Mouse (Mus musculus) urinary bladder, postnatal 10 days (tissue): ENCODE results near the gene Smyd3.

ENCODE experiments used
- DNase-seq: peaks from one replicate; pipeline ENCODE4 v3.0.0; 2022; ENCODE audit warnings: low spot score

Smyd3 gene

GRCm38 (mm10) chr1:179289744-179290143, 228.1 kb downstream of the Smyd3 start:
- DNase-seq, result no peak

- no peak for DNase-seq
Observed at GRCm38 (mm10) chr1:179286748-179287147, 231.1 kb downstream of the Smyd3 start.

DNA sequence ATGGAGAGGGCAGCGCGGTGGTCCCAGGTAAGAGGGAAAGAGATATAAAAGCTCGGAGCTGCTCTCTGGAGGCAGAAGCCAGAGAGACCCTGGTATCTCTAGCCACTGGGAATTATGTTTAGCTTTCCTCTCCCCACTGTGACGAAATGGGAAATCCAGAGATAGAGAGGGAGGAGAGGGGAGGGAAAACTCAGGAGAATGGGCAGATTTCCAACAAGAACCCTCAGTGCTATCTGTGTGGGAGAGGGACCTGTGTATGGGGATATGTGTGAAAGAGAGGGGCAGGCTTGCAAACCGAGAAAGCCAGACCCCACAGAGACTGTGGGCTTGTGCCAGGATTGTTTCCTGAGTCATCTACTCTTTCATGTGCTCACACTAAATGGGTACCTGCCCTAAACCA, 235.0 kb downstream of the Smyd3 start:
- DNase-seq, result no peak

DNA sequence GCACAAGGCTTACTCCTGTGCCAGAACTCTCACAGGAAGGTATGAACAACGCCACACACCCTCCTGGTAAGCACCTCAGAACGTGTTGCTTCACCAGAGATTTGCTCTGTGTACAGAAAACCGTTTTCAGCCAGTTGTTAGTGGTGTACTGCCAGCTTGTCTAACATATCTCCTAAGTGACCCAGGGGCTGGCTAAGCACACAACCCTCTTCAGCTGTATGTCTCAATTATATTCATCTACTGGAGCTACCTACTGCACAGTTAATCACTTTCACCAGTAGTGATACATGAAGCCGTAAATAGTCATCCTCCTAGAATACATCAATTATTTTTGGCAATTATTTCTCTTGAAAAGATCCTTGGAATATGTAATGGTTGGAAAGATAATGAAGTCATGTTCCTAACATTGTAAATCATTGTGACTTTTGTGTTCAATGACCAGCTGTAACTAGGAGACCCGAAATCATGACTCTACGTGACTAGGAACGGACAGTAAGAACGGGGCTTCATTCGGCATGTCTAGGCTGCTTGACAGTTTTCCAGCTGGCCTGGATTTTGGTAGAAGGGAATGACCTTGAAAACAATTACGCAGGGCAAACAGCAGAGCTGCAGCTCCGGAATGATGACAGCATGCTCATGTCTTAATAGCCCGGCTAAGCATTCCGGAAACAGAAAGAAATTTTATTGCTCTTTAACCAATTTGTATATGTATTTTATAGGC, 236.3 kb downstream of the Smyd3 start:
- DNase-seq, result no peak

DNA sequence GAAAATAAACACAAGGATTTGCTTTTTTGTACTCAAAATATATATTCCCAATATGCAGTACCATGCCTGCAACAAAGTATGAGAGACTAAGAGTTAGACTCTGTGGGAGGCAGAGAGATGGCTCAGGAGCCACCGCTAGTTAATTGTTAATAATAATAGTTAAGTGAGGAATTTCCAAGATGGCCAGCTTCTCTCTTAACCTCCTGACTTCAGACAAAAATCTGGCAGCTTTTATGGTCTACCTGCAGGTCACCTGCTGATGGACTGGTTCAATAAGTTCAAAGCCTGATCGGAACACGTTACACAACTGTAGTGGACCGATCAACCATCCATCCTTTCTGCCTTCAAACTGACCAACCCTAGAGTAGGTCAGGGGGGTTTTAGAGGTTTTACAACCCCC, 238.7 kb downstream of the Smyd3 start:
- DNase-seq, result no peak

GRCm38 (mm10) chr1:179277346-179277745, 240.5 kb downstream of the Smyd3 start:
- DNase-seq, result no peak

GRCm38 (mm10) chr1:179276866-179277265, 241.0 kb downstream of the Smyd3 start:
- DNase-seq, result no peak

GRCm38 (mm10) chr1:179272926-179273325, 244.9 kb downstream of the Smyd3 start:
- no peak for DNase-seq

GRCm38 (mm10) chr1:179272351-179272750, 245.5 kb downstream of the Smyd3 start:
- no peak for DNase-seq

DNA sequence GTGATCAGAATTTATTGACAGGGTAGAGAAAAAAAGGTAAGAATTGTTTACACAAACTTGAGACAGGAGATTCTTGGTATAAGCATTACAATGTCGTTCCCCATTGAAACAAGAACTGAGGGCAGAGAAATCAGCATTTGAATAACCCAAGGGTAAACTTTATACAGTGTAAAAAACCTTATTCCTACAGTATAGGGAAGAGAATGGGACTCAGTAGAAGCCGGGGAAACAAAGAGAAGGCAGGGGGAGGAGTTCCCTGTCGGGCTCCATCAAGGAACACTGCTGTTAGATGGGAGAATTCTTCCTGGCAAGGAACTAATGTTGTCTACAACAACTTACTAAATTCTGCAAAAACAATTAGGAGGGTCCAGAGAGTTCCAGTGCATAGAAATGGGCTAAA, 250.9 kb downstream of the Smyd3 start:
- DNase-seq, result no peak

- DNase-seq, result no peak
Observed at GRCm38 (mm10) chr1:179261496-179261966, 256.3 kb downstream of the Smyd3 start.

GRCm38 (mm10) chr1:179255826-179256512, 261.9 kb downstream of the Smyd3 start:
- DNase-seq, result no peak

DNA sequence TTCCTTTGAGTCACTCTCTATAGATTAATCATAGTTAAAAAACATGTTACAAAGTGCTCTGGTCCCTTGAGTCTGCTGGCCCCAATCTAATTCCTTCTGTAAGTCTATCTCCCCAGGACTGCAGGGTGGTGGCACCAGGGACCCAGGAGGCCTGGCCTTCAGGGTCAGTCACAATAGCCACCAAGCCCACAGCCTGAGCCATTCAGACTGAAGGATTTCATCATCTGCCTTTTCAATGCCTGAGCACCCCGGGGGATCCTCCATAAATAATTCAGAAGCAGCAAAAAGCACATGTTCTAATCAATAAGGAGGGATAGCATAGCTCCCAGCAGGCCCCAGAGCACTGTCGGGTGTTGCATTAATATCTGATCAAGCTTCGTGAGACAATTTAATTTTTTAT, 263.3 kb downstream of the Smyd3 start:
- DNase-seq, result no peak

- DNase-seq, result no peak
Observed at GRCm38 (mm10) chr1:179252611-179253010, 265.2 kb downstream of the Smyd3 start.

GRCm38 (mm10) chr1:179250388-179250787, 267.5 kb downstream of the Smyd3 start:
- DNase-seq, result no peak

DNA sequence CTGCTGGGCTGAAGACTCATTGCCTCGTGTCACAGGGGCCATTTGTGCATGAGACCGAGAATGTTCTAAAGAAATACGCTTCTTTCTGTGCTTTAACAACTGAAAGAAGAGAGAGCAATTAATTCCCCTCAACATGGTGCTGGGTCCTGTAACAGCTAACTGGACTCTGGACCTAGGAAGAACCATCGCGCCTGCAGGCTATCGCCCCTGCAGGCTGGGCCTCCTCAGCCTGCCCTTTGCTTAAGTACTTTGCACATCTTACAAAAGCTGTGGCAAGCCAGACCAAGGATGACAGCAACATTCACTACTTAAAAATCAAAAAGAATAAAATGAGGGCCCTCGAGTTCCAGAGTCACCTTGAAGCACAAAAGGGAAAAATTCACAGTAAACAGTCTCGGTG, 274.3 kb downstream of the Smyd3 start:
- DNase-seq, result no peak

- no peak for DNase-seq
Observed at GRCm38 (mm10) chr1:179240663-179241279, 277.1 kb downstream of the Smyd3 start.

GRCm38 (mm10) chr1:179238639-179239038, 279.2 kb downstream of the Smyd3 start:
- no peak for DNase-seq

- DNase-seq, result no peak
Observed at GRCm38 (mm10) chr1:179237989-179238388, 279.9 kb downstream of the Smyd3 start.

GRCm38 (mm10) chr1:179236217-179236840, 281.5 kb downstream of the Smyd3 start:
- DNase-seq, result no peak

DNA sequence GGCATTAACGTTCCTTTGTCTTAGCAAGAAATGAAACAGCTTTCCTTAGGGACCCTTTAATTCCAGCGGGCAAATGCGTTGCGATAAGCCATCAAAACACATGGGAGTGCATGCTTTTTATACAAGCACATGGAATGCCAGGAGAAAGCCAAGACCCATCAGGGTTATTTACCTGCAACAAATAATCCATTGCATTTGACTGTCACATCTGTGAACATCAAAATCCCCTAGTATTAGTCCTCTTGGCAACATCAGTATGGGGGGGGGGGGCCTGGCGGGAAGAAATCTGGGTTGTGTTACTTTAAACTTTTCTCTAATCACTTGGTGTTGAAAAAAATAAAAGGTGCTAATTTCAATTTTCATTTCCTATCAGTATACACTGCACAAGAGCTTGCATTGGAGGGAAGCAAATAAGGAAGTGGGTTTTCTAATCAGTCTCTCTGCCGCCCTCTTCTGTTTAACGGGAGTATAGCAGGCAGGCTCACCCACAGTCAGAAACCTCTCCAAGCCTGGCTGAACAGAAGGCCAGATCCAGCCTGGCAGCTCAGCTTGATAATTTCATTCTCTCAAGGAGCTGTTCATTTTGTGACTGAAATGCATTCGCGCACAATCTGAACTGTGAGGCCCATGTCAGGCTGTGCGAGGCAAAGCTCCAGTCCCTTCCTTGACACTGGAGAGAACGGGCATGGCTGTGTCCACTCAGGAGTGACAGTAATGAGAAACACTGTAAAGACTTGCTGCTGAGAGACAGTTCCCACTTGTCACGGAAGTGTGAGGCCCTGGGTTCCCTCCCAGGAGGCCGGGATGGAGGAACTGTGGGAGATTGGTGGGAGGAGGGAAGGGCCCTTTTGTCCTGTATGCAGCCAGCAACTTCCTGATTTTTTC, 285.8 kb downstream of the Smyd3 start:
- no peak for DNase-seq

GRCm38 (mm10) chr1:179229515-179229914, 288.3 kb downstream of the Smyd3 start:
- DNase-seq, result no peak
